Mouse (Mus musculus) granulocyte monocyte progenitor cell, adult 5-6 weeks (primary cell): ENCODE measurements around the gene Cop1. TPM values are rescaled to one million over a fixed set of nuclear protein-coding genes. Genes with fewer than 3 reads are reported as not detected.

Experiments used
- ATAC-seq: replicated peaks from 2 replicates; pipeline ENCODE4 v1.8.0; 2016; ENCODE audit warnings: mild to moderate bottlenecking, moderate TSS enrichment, inconsistent platforms; ENCODE audit not compliant: poor library complexity, severe bottlenecking
- total RNA-seq, 2 experiments: library from RNA; stranded (forward) in 1 of 2; stranded (reverse) in 1 of 2; fragments of 200-712, 200-1000 nt in 1 of 2; fragments of >200 nt in 1 of 2; fragmentation: Nextera tagmentation in 1 of 2; gene quantifications; 2 replicates each; pipeline ENCODE4 v1.2.3; 2014 to 2017

The Cop1 gene
- total RNA-seq (2014; fragmentation: Nextera tagmentation) (81.8 and 118 TPM in 2 replicates), total RNA-seq (2017) (137 and 141 TPM in 2 replicates)

DNA sequence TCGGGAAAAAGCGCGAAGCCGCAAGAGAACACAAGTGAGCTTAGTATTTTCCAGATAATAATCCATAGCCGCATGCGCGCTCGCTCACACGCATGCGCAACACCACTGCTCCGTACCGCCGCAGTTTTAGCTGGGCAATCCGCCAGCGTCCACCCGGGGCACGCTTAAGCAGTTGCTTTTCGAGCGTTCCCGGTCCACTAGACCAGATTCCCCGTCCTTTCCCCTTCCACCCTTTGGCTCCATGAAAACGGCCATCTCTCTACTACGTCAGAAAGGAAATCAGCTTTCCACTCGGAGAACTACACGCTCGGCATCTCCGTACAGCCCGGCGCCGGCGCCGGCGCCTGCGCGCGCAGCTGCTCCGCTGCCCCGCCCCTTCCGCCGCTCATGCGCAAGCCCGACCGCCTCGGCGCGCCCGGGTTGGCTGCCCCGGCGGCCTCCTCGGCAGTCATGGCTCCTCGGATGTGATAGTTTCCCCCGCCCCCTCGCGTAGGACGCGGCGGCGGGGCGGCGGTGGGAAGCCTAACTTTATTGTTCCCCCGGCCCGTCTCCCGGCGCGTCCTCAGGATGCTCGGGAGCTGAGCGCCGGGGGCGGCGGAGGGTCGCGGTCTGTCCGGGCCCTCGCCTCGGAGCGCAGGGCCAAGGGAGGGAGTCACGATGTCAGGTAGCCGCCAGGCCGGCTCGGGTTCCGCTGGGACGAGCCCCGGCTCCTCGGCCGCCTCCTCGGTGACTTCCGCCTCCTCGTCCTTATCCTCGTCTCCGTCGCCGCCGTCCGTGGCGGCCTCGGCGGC is at the start of gene Cop1:
TSS of gene Cop1 (plus strand) at position 540 of the 791 bp plus-strand sequence.
- peak; percentile 88 for ATAC-seq

GRCm38 (mm10) chr1:159186741-159187140 is 45.4 kb upstream of the Cop1 start:
- peak; percentile 99 for ATAC-seq

GRCm38 (mm10) chr1:159198603-159199002 is 33.5 kb upstream of the Cop1 start:
- peak; percentile 94 for ATAC-seq

- no peak for ATAC-seq
Measured at GRCm38 (mm10) chr1:159199606-159200005, 32.5 kb upstream of the Cop1 start.

- ATAC-seq, result peak; percentile 60
Measured at GRCm38 (mm10) chr1:159201220-159201619, 30.9 kb upstream of the Cop1 start.

DNA sequence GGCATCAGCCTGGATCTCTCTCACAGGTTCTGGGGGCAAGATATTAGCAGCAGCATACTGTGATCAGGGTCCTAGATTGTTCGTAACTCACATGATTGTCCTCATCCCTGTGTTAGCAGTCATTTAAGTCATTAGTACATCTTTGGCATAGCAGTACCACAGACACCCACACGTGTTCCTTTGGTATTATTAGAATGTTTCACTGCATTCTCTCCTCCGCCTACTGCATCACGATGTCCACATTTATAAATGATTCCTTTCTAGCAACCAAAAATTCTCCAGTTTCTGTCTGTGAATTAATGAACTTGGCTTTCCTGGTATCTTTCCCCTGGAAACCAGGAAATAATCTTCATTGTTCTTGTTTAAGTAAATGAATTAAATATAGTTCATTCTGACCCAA is 20.4 kb upstream of the Cop1 start:
- no peak for ATAC-seq

DNA sequence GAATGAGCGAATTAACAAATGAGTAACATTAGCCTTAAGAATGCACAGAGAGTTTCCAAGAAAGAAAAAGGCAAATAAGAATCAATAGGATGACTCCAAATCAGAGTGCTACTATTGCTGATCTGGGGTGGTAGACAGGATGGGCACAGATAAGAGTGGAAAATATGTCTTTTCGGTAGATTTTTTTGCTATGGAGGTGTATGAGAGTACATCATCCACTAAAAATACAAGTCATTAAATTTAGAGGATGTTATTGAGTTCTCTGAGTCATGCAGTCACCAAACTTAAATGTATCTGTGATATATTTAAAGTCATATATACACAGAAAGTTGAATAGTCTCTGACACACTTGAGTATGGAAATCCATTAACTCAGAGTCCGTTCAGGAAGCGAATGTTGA is 14.7 kb upstream of the Cop1 start:
- no peak for ATAC-seq

- no peak for ATAC-seq
Measured at GRCm38 (mm10) chr1:159222046-159222445, 10.1 kb upstream of the Cop1 start.

GRCm38 (mm10) chr1:159225064-159225824 is 6.9 kb upstream of the Cop1 start:
- ATAC-seq, result peak; percentile 99

DNA sequence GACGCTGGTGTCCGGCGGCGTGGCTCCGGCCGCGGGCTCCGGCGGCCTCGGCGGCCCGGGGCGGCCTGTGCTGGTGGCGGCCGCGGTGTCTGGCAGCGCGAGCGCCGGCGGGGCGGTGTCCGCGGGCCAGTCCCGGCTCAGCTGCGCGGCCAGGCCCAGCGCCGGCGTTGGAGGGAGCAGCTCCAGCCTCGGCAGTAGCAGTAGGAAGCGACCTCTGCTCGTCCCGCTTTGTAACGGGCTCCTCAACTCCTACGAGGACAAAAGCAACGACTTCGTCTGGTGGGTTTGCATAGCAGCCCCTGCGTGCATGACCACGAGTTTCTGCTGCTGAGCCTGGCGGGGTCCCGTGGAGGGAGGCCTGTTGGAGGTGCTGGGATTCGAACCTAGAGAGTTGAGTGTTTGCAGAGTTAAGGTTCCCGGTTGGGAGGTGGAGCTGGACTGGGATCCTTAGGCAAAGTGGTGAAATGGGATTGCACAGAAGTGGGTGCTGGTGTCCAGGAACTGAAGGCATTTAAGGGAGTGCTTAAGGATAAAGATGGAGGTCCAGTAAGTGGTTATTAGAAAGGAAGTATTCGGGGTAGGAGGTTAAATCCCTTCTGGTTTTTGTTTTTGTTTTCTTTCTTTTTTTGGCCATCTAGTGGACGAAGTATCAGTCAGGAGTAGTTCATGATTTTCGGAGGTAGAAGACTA is 597 bp downstream of the Cop1 start:
- peak; percentile 17 for ATAC-seq

DNA sequence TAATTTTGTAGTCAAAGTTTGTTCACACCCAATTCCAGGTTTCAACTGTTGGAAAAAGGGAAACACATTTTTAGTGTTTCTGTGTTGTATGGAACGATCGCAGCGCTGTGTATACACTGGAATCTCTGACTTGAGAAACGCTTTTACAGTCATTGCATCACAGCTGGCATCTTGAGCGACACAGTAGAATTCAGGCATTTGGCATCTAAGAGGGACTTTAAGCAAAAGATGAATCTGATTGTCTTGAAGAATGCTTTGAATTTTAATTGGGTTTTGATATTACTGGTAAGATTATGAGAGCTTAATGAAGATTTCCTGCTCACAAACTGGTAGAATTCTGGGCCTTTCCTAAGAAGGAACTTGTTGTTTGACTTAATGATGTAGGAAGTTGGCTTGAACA is 1.3 kb downstream of the Cop1 start:
- ATAC-seq, result peak; percentile 40

GRCm38 (mm10) chr1:159234496-159234895 is 2.4 kb downstream of the Cop1 start:
- ATAC-seq, result no peak

- ATAC-seq, result no peak
Measured at GRCm38 (mm10) chr1:159235674-159236073, 3.6 kb downstream of the Cop1 start.

DNA sequence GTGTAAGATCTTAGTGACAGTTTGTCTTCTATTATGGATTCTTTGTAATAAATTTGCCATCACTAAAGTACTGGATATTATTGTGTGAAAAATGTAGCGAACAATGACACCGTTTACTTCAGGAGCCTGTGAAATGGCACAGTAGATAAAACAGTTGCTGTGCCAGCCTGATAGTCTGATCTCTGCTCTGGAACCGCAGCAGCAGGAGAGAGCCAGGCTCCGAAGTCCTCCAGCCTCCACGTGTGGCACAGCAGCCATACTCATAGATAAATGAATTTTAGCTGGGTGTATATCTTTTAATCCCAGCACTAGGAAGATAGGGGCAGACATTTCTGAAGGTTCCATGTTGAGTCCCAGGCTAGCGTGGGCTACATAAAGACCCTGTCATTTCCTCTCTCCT is 6.0 kb downstream of the Cop1 start:
- ATAC-seq, result no peak

- no peak for ATAC-seq
Measured at GRCm38 (mm10) chr1:159250320-159250719, 18.2 kb downstream of the Cop1 start.

DNA sequence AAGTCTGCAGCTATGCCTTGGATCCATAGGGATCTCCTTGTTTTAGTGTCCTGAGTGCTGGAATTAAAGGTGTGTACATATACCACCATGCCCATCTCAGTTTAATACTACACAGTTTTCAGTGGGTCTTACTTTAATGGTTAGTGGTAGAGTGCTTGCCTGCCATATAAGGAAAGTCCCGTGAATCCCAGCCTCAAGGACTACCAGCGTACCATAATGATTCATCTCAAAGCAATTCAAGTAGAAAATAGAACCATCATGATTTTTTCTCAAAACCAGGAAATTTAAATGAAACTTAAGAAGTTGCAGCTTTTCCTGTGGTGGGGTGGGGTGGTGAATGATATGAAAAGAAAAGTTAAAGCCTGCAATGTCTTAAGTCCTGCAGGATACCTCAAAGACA is 21.0 kb downstream of the Cop1 start:
- no peak for ATAC-seq

DNA sequence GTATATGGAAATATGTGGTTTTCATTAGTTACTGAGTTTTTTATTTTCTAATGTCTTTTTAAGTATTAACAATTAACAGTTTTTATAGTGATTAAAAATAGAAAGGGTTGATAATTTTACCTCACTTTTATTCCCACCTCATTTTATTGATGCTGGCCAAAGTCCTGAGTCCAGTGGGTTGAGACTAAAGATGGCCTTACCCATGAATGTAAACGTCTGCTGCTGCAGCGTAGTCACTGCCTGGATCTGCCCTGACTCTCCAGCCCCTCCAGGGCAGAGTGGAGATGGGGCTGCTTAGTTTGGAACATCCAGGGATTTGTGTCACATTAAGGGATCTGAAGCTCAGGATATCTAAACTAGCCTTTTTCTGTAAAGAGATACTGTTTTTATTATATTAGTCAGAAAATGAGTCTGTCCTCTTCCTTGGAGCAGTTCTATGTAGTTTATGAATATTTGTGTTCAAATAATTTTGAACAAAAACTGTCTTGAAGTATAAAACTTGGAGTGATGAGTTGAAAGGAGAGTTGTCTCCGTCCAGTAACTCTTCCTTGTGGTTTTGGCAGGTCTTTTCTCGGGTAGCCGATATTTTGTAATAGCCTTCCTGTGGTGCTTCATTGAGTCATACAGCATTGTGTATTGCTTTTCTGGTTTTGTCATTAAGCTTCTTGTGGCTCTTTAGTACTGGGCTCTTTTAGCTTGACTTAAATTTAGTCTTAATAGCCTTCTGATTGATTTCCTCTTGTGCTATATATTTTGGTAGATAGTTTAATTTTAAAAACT is 23.0 kb downstream of the Cop1 start:
- peak; percentile 92 for ATAC-seq

DNA sequence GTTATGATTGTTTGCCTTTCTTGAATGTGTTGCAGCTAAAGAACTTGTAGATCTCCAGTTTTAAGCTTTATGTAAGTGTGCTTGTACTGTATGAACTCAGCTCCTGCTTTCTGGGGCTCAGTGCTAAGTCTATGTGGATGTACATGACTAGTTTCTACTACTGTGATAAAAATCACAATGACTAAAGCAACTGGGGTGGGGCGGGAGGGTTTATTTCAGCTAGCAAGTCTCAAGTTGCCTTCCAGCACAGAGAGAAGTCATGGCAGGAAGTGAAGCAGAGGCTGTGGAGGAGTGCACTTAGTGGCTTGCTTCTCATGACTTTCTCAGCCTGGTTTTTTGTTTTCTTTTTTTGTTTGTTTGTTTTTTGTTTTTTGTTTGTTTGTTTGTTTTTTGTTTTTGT is 24.4 kb downstream of the Cop1 start:
- no peak for ATAC-seq

- ATAC-seq, result no peak
Measured at GRCm38 (mm10) chr1:159263820-159264219, 31.7 kb downstream of the Cop1 start.

GRCm38 (mm10) chr1:159280072-159280471 is 48.0 kb downstream of the Cop1 start:
- ATAC-seq, result no peak
